ENCODE assay signal across 11 mouse cellular contexts in genomic region chr2:156766227-156767019, GRCm38 (mm10). TPM values are rescaled to one million over a fixed set of nuclear protein-coding genes. Genes with fewer than 3 reads are reported as not detected.
A peak's percentile ranks its signal among the peaks of the same experiment; 100 is the strongest.
DNase-seq lines count a peak whose midpoint lies in the region; ATAC-seq and TF ChIP-seq lines count a peak whose summit lies in the region.
"Had no signal": no experiment of that assay in that cellular context is flagged by ENCODE, and none has a peak within 500 bp of the region (broad histone marks: within the 10 kb centered on the region; RNA-seq: fewer than 3 reads in every experiment).

No protein-coding gene starts in this region.

- H3K4me2 ChIP-seq in midbrain, postnatal 0 days (ENCODE audit: low read depth, low read length, poor library complexity, severe bottlenecking), result no peak overlapping the region
- no peak overlapping the region for H3K4me2 ChIP-seq in midbrain, embryonic 15.5 days
- H3K4me2 ChIP-seq: lung, embryonic 14.5 days had no signal

- H3K27me3 ChIP-seq in midbrain, postnatal 0 days (ENCODE audit: insufficient read depth, low read length), result no peaks in the 10 kb centered on the region
- H3K27me3 ChIP-seq in midbrain, embryonic 15.5 days (replicated peaks), result no peaks in the 10 kb centered on the region

- no peak overlapping the region for H3K9ac ChIP-seq in midbrain, postnatal 0 days (replicated peaks; ENCODE audit: low read length, poor library complexity, severe bottlenecking)
- H3K9ac ChIP-seq in midbrain, embryonic 15.5 days, result no peak overlapping the region
- H3K9ac ChIP-seq: lung, embryonic 14.5 days had no signal

- no peaks in the 10 kb centered on the region for H3K4me1 ChIP-seq in midbrain, postnatal 0 days (ENCODE audit: insufficient read depth, low read length)
- H3K4me1 ChIP-seq in midbrain, embryonic 15.5 days, result no peaks in the 10 kb centered on the region

- ATAC-seq in midbrain, postnatal 0 days (ENCODE audit: low FRiP score), result no peak
- ATAC-seq in midbrain, embryonic 15.5 days (replicated peaks), result no peak
- ATAC-seq in hematopoietic stem cell, adult 5-6 weeks (replicated peaks in 1 of 2; ENCODE audit: insufficient read depth in 1 of 2, low FRiP score in 2 of 2, low TSS enrichment in 1 of 2, low read depth in 1 of 2, poor library complexity in 2 of 2, severe bottlenecking in 2 of 2), result peak; percentile 34 to 64; a peak in 3 of 4 replicates
- ATAC-seq: midbrain, embryonic 16.5 days had no signal

- DNase-seq in gastrocnemius, adult 2 months, result no peak
- DNase-seq in gastrocnemius, postnatal 36 days, result no peak
- DNase-seq in midbrain, postnatal 0 days (ENCODE audit: low spot score), result peak; percentile 22
- DNase-seq in ovary, postnatal 10 days (ENCODE audit: low spot score), result no peak
- no peak for DNase-seq in adrenal gland, adult 2 months
- DNase-seq: kidney, postnatal 14 days; lung, embryonic 14.5 days; thymus, postnatal 36 days had no signal

- peaks cover 29% of the 10 kb centered on the region for H3K36me3 ChIP-seq in midbrain, postnatal 0 days (ENCODE audit: insufficient read depth, low read length)
- H3K36me3 ChIP-seq in midbrain, embryonic 15.5 days (replicated peaks), result peaks cover 30% of the 10 kb centered on the region

- H3K9me3 ChIP-seq in midbrain, postnatal 0 days (ENCODE audit: low read length), result no peaks in the 10 kb centered on the region
- no peaks in the 10 kb centered on the region for H3K9me3 ChIP-seq in midbrain, embryonic 15.5 days

- H3K27ac ChIP-seq in gastrocnemius, adult 2 months, result peak overlapping the region; percentile 67; the same call in 1 of the 2 replicates
- 0 out of 2 replicates have a peak overlapping the region, but pooled peaks have one; percentile 32 for H3K27ac ChIP-seq in midbrain, postnatal 0 days (ENCODE audit: low read depth, low read length)
- H3K27ac ChIP-seq in midbrain, embryonic 15.5 days, result no peak overlapping the region

- TF ChIP-seq CTCF in gastrocnemius, adult 2 months (IDR thresholded peaks at IDR 0.05), result no peak
- no peak for TF ChIP-seq CTCF in midbrain, postnatal 0 days (IDR thresholded peaks at IDR 0.05)

- intact Hi-C loops in gastrocnemius, adult 2 months (cut with DNase I), result no loop called here
- intact Hi-C loops in gastrocnemius, postnatal 36 days (cut with DNase I), result no loop called here

- WGBS in midbrain, postnatal 0 days, result 69% methylated on average over 10 of the region's 10 CpGs
- 80% methylated on average over 10 of the region's 10 CpGs for WGBS in midbrain, embryonic 15.5 days

- no peak overlapping the region for H3K4me3 ChIP-seq in gastrocnemius, adult 2 months
- no peak overlapping the region for H3K4me3 ChIP-seq in midbrain, postnatal 0 days (ENCODE audit: low read depth, low read length)
- no peak overlapping the region for H3K4me3 ChIP-seq in midbrain, embryonic 15.5 days

RNA-seq across cellular contexts. Expression of gene Myl9, which starts 8.8 kb away (rescaled TPM):
- 10 to 100 TPM; 41.2 to 50.0 TPM for total RNA-seq in gastrocnemius, adult 2 months (2021)
- total RNA-seq in gastrocnemius, postnatal 36 days (2021), result 10 to 100 TPM; 44.2 to 82.8 TPM
- 27.4 and 30.7 TPM in 2 replicates for total RNA-seq in midbrain, postnatal 0 days (2014; rRNA removed)
- 33.8 and 38.4 TPM in 2 replicates for polyA plus RNA-seq in midbrain, postnatal 0 days (2015; fragmentation: Nextera tagmentation; extraction: Ambion mirVana)
- 41.2 and 41.6 TPM in 2 replicates for polyA plus RNA-seq in midbrain, embryonic 15.5 days (2015; fragmentation: Nextera tagmentation; extraction: Ambion mirVana)
- 0.89 TPM in 1 of 2 replicates, not detected in the other for total RNA-seq in hematopoietic stem cell, adult 5-6 weeks (2017)
- 10 to 100 TPM; 74.9 to 85.2 TPM for total RNA-seq in adrenal gland, adult 2 months (2021)
- 44.0 and 48.0 TPM in 2 replicates for polyA plus RNA-seq in adrenal gland, adult 2 months (2012; rRNA removed)

Comparison
In these comparisons a context has a peak if more than half of its experiments do, and no peak if none do; other contexts are left out.
1. ATAC-seq: peak in hematopoietic stem cell, adult 5-6 weeks (2 of 2); none in midbrain, postnatal 0 days (single experiment) and midbrain, embryonic 15.5 days (single experiment).
2. RNA of gene Myl9, which starts 8.8 kb away (total RNA-seq): 74.9 to 85.2 TPM in adrenal gland, adult 2 months, 44.2 to 82.8 TPM in gastrocnemius, postnatal 36 days, 41.2 to 50.0 TPM in gastrocnemius, adult 2 months and 27.4 to 30.7 TPM in midbrain, postnatal 0 days; 0.89 TPM in hematopoietic stem cell, adult 5-6 weeks; every median in the first group is over 10 times any median in the second.